Mouse (Mus musculus): ENCODE measurements around the gene Tph1. TPM values are rescaled to one million over a fixed set of nuclear protein-coding genes. Genes with fewer than 3 reads are reported as not detected.

The Tph1 gene
- polyA plus RNA-seq, 1 experiment: 0.66 TPM

DNA sequence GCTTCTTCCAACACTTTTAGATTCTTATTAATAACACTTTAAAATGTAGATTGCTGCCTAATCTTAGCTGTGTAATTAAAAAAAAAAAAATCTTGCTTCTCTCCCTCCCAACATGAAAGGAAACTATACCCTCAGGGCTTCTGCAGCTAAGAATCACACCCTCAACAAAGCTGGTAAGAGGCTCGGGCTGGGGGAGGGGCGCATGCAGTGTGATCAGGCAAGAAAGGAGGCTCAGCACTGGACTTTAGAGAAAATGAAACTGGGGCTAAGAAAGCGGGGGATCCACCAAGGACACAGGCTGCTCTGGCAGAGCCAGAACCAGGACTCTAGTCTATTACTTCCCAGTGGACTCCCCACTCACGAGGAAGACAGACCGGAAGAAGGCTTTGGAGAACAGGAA is 71.2 kb downstream of the Tph1 start:
- no peak for DNase-seq (ENCODE audit: low read depth)

DNA sequence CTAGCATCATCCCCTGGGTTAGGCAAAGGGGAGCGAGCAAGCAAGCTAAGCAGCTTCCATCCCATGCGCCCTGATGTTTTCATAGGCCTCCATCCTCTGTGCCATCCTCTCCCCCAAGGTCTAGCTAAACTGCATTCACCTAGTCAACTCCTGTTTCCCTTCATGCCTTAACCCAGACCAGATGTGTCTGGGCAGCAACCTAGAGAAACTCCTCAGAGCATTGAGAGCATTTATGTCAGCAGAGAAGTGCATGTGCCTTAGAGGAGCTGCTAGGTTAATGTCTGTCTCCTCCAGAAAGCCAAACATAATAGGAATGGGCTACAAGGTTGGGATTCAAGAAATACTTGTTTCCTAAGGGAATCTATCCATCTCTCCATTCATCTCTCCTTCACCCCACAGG is 75.3 kb downstream of the Tph1 start:
- DNase-seq (ENCODE audit: low read depth): no peak

Other genes with a start within 250 kb of the Tph1 start
- 6.9 and 10.8 TPM in 2 replicates for gene Sergef, start 32.7 kb downstream of the Tph1 start, polyA plus RNA-seq (2012; rRNA removed)
- gene Saal1, start 38.1 kb upstream of the Tph1 start, polyA plus RNA-seq (2012; rRNA removed): 4.3 and 5.4 TPM in 2 replicates
- gene Saa3, start 43.2 kb upstream of the Tph1 start, polyA plus RNA-seq (2012; rRNA removed): 7.1 and 9.3 TPM in 2 replicates
- 0.04 TPM in 1 of 2 replicates, not detected in the other for gene Saa4, start 60.1 kb upstream of the Tph1 start, polyA plus RNA-seq (2012; rRNA removed)
- 0.23 TPM in 1 of 2 replicates, not detected in the other for gene Saa1, start 70.4 kb upstream of the Tph1 start, polyA plus RNA-seq (2012; rRNA removed)
- gene Saa2, start 79.3 kb upstream of the Tph1 start, polyA plus RNA-seq (2012; rRNA removed): not detected in 2 replicates
- 17.9 and 20.3 TPM in 2 replicates for gene Hps5, start 123.5 kb upstream of the Tph1 start, polyA plus RNA-seq (2012; rRNA removed)
- 9.7 and 10.6 TPM in 2 replicates for gene Gtf2h1, start 123.6 kb upstream of the Tph1 start, polyA plus RNA-seq (2012; rRNA removed)
- 562 and 1,009 TPM in 2 replicates for gene Ldha, start 168.9 kb upstream of the Tph1 start, polyA plus RNA-seq (2012; rRNA removed)
- gene Ldhc, start 188.7 kb upstream of the Tph1 start, polyA plus RNA-seq (2012; rRNA removed): 3.6 and 10.2 TPM in 2 replicates
- 84.1 and 103 TPM in 2 replicates for gene Tsg101, start 247.4 kb upstream of the Tph1 start, polyA plus RNA-seq (2012; rRNA removed)

Data from gonadal fat pad, adult 2 months (tissue).